Mouse (Mus musculus): Measurements from ENCODE around the gene Map3k4.

Gene Map3k4

DNA sequence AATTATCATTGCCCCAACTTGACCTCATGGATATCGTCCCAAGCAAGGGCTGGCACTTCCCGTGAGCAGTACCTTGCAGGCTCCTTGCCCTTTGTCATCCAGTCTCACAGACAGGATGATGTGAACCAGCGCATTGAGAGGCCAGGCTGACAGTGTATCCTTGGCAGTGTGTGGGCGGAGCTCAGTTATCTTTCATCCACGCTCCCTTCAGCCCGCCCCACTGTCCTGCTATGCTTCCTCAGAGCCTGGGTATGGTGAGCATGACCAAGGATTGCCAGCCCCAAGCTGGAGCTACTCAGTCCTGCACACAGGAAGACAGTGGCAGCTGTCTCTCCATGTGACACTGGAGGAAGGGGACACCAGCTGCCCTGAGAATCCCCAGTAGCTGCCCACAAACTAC lies 102.4 kb downstream of the Map3k4 start:
- DNase-seq, result peak; percentile 79

DNA sequence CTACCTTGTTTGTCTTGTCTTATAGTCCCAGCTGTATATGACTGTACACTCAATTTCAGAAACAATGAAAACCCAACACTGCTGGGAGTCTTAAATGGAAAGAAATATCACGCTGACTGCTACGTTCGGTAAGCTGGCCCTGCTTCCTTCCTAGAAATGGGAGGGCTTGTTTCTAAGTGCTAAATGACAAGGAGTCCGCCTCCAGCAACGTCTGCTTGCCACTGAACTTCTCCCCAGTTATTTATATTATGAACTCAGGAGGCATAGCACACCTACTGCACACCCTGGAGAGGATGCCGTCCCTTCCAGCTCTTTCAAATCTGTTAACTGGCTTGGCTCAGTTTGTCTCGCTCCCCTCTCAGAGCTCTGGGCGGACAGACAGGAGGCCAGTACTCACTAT lies 105.2 kb downstream of the Map3k4 start:
- DNase-seq, result no peak

- no peak for DNase-seq
These were observed 106.3 kb downstream of the Map3k4 start for GRCm38 (mm10) chr17:12212341-12212740.

DNA sequence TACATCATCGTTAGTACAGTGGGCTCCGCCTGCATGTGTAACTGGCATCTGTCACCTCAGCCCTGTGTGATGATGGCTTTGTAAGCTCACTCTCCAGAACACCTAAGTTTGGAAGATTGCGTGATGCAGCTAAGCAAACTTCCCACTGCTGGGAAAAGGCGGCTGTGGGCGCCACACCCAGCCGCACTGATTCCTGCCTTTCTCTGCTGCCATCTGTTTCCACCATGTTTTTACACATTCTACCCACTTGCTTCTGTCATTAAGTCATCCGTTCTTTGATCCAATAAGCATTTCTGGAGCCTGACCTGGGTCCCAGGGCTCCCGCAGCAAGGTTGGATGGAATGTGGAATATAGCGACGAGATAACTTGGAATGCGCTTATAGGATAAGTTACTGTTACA lies 106.7 kb downstream of the Map3k4 start:
- no peak for DNase-seq

DNA sequence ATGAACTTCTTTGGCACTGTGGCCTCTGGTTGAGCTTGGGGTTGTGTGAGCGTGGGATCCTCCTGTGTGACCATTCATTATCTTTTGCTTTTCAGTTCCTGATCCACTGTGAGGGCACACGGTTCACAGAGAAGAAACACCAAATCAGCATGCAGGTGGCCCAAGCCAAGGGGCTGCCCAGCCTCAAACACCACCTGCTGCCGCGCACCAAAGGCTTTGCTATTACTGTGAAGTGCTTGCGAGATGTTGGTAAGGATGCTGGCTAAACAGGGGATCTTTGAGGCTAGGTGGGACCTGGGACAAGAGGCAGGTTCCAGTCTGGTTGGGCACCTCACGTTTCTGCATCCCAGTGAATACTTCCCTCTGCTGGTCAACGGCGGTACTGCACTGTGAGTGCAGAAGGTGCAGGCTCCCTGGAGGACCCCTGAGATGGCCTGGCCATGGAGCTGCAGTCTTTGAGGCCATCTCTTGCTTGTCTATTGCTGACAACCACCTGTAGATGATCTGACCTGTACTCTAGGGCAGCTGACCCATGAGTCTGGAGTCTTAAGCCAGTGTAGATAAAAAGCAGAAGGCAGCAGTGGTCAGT lies 108.0 kb downstream of the Map3k4 start:
- peak; percentile 93 for DNase-seq

DNA sequence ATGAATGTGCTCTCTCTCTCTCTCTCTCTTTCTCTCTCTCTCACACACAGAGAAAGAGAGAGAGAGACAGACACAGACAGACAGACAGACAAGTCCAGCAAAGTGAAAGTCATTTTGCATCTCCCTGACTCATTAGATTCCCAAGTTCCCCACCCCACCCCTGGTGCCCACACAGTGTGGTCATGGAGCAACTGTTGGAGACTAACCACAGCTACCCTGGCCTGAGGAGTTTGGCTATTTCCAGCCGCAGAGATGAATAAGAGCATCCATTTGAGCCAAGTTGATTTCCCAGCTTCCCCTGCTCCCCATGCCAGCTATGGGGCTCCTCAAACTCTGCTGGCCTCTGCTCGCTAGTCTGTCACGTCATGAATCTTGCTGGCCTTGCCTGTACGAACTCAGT lies 109.1 kb downstream of the Map3k4 start:
- DNase-seq, result no peak

DNA sequence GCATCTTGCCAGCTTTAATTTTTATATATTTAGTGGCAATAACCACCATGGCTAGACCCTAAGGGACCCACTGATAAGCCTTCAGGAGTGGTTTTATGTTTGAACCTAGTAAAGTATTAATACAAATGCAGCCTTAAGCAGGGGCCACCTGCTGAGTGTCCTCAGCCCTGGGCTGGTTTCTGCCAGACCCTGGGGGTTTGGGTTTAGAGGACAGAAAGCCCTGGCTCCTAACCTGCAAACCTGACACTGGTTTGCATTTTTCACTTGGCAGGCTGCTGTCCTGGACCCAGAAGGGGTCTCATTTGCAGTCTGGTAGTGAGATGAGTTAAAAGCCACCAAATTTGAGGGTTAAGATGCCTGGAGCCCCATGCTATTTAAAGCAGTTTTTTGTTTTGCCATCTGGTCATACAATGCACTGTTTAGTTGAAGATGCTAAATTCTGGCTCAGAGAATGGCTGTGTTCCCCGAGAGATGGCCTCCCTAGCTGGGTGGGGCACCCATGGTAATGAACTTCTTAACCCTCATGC lies 111.5 kb downstream of the Map3k4 start:
- peak; percentile 55 for DNase-seq

- peak; percentile 90 for DNase-seq
These were observed 112.3 kb downstream of the Map3k4 start for GRCm38 (mm10) chr17:12206248-12206647.

DNA sequence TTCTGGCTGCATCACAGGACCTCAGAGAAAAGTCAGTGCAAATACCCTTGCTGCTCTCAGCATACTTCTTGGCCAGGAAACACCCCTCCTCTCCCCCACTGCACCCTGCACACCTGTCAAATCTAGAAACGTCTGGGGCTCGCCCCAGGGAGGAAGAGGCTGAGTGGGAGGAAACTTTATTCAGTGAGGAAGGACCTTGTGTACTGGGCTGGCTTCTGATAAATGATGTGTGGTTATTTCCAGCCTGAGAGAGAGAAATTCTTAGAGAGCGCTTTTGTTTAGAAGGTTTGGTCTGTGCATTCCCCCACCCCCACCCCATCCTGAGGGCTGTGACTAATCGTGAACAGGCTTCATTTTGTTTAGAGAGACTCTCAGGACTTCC lies 112.9 kb downstream of the Map3k4 start:
- no peak for DNase-seq

GRCm38 (mm10) chr17:12205015-12205693 lies 113.4 kb downstream of the Map3k4 start:
- peak; percentile 95 for DNase-seq

- DNase-seq, result no peak
These were observed 113.9 kb downstream of the Map3k4 start for GRCm38 (mm10) chr17:12204689-12205014.

GRCm38 (mm10) chr17:12204246-12204645 lies 114.3 kb downstream of the Map3k4 start:
- DNase-seq, result peak; percentile 73

DNA sequence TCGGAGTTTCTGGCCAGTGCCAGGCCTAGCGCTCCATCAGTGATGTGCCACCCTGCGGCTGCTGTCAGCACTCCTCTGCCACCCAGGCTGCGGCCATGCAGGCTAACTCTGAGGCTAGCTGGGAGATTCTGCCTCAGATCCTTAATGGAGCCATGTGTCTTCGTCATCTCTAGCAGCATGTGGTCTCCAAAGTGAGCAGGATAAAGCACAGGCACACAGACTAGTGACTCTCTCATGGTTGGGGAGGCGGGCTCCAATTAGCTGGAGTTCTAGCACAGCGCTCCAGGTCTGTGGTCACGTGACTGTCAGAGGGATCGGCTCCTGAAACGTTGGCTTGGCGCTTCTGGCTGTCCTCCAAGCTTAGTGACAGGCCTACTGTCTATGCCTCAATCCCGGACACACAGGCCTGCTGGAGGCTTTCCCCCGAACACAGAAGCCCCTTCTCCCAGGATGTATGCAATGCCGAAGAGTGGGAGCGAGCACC lies 115.1 kb downstream of the Map3k4 start:
- no peak for DNase-seq

DNA sequence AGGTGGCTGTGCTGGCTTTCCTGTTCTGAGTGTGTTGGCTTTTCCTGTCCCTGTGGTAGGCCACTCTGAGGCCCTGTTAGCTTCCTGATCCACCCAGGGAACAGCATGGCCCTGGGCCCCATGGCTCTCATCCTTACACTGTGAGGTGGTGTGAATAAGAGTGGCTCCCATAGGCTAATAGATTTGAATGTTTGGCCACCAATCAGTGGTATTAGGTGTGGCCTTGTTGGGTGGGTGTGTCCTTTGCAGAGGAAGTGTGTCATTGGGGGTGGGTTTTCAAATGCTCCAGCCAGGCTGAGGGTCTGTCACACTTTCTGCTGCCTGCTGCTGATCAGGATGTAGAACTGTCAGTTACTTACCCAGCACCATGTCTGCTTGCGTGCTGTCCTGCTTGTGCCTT lies 117.5 kb downstream of the Map3k4 start:
- DNase-seq, result peak; percentile 46

DNA sequence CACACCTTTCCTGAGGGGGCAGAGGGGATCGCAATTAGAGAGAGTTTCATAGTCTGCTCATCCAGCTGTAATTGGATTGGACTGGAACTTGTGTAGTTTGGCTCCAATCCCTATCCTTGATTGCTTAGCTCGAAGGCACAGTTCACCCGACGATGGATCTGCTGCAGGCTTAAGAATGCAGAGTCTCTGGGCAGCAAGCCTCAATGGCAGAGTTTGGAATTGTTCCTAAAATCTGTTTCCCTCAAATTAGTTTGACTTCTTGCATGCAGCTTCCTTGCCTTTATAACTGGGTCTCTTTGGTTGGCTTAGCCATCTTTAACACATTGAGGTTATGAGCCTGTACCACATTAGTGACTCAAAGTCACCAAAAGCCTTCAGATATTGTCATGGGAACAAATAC lies 118.7 kb downstream of the Map3k4 start:
- DNase-seq, result no peak

DNA sequence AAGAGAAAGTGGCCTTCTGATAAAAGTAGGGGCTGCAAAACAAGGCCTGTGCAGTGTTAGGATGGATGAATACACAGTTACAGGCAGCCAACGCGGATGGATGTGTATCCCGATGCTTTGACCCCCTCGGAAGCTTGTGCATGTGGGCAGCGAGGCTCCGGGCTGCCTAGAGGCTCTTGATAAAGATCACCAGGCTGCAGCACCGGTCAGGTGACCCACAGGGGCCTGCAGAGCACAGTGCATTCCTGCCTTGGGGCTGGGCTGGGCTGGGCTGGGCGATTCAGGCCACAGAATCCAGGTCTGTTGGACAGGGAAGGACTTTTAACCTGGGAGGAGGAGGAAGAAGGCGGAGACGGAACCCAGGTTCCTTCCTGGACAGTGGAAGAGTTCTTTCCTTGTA lies 123.0 kb downstream of the Map3k4 start:
- peak; percentile 53 for DNase-seq

DNA sequence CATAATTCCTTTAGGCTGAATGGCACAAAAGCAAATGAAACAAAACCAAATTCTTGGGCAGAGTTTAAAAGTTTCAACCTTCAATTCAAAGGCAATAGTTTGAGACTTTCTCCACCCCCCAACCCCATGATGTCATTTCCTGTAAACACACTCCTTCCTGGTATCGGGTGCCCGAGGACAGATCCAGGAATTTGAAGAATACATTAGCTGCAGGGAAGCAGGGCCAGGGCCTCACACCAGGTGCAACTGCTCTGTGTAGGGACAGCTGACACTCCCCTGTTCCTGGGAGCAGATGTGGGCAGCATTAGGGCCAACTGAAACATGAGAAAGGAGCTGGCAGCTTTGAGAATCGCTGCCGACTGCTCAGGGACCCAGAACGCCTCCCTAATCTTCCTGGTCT lies 123.5 kb downstream of the Map3k4 start:
- no peak for DNase-seq

GRCm38 (mm10) chr17:12187782-12188181 lies 130.8 kb downstream of the Map3k4 start:
- DNase-seq, result peak; percentile 57

- peak; percentile 70 for DNase-seq
These were observed 132.3 kb downstream of the Map3k4 start for GRCm38 (mm10) chr17:12186341-12186740.

DNA sequence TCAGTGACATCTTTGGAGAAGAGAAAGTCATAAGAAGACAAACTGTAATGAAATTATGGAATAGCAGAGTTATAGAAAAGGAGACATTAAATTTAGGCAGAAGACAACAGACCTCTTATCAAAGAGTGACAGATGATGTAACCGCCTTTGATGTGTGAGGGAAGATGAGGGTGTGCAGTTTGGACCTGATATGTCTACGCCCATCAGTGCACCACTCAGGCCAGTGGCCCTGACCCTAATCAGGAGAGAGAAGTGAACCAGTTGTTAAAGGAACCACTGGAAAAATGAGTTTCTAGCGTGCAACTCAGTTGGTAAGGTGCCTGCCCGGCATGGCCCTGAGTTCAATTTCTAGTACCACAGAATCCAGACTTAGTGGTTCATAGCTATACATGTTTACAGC lies 132.7 kb downstream of the Map3k4 start:
- peak; percentile 87 for DNase-seq

DNA sequence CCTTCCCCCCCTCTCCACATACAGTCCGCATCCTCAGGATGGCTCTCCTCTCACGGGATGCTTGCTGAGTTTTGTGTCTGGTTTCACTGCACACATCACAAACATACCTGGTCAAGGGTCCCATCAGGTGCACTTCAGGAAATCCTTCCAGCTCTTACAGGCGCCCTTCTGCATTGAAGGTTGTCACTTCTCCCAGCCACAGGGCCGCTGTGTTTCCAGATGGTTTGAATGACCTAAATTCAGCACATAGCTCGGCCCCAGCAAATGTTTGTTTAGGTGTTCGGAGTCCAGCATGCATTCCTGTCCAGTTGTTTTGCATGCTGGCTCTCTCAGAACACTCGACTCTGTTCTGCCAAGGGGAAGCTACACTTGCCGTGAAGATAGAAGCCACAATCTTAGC lies 134.3 kb downstream of the Map3k4 start:
- no peak for DNase-seq

DNA sequence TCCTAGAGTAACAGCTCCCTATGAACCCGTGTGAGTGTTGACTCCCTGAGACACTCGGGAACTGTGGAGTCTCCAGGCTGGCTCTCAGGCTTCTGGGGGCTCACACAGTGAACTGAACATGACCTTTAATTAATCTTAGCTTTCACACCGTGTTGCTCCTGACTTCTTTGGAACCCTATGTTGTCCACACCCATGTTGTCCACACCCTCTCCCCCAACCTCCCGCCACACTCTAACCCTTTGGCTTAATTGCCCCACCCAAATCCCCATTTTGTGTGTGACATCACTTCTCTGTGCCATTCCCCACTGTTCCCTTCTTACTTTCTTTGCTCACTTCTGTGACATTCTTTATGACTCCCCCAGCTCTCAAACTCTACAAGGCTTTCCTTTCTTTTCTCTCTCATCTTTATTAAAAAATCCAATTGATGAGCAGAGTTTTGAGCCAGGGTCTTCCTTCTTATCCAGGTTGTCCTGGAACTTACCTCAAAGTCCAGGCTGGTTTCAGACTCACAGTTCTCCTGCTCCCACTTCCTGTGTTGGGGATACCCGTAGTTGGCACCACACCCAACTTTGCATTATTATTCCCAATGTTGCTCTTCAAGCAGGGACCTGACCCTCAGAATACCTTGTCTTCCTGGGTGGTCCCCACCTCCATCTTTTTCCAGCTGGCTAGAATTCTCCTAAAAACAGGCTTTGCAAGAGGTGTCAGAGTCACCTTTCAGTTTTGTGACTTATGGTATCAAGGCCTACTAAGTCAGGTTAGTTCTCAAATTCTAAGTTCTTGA lies 135.7 kb downstream of the Map3k4 start:
- peak; percentile 78 for DNase-seq

DNA sequence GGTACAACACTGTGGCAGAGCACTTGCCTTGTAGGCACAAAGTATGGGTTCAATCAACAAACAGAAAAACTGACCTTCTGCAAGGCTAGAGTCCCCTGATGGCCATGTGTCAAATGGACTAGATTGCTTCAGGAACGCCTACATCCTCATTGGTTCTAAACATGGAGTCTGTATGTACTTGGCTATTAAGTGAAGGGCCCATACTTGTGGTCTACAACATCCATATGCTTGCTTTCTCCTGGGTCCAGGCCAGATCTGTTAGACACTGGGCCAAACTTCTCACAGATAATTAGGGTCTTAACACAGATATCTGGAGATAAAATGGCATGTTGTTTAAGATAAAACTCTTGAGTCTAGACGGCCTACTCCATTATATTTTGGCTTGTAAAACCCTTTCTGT lies 138.8 kb downstream of the Map3k4 start:
- no peak for DNase-seq

DNA sequence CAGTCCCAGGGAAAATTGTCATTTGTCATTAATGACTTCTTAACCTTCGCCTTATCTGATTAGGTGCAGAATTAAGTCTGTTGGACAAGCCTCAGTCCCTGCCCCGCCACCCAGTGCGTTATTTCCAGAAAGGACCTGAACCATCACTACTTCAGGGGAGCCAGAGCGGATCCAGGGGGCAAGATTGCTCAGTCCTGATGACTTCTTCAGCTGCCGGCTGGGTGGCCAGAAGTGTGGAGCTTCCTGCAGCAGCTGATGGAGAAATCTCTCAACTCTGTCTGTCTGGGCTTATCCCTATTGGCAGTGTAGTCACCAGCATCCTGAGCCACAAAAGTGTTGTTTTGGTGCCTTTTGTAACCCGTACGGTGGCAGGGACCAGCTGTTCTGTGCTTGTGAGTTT lies 139.3 kb downstream of the Map3k4 start:
- DNase-seq, result no peak

All from liver (tissue).